Mouse (Mus musculus): ENCODE results near the gene Nono. TPM values are rescaled to one million over a fixed set of nuclear protein-coding genes. Genes with fewer than 3 reads are reported as not detected.

The Nono gene
- polyA plus RNA-seq, 1 experiment from 2014 or later = 419 TPM

Other genes with a start within 250 kb of the Nono start
- 56.4 and 56.9 TPM in 2 replicates for gene Snx12, start 206.8 kb upstream of the Nono start, polyA plus RNA-seq (2016; fragmentation: Nextera tagmentation; extraction: Ambion mirVana)
- 2.4 and 2.6 TPM in 2 replicates for gene Foxo4, start 174.8 kb upstream of the Nono start, polyA plus RNA-seq (2016; fragmentation: Nextera tagmentation; extraction: Ambion mirVana)
- gene Gm614, start 165.3 kb upstream of the Nono start, polyA plus RNA-seq (2016; fragmentation: Nextera tagmentation; extraction: Ambion mirVana) = not detected in 2 replicates
- gene Il2rg, start 161.1 kb upstream of the Nono start, polyA plus RNA-seq (2016; fragmentation: Nextera tagmentation; extraction: Ambion mirVana) = 12.5 and 13.2 TPM in 2 replicates
- not detected in 2 replicates for gene Gm20489, start 160.3 kb upstream of the Nono start, polyA plus RNA-seq (2016; fragmentation: Nextera tagmentation; extraction: Ambion mirVana)
- gene Med12, start 155.3 kb upstream of the Nono start, polyA plus RNA-seq (2016; fragmentation: Nextera tagmentation; extraction: Ambion mirVana) = 29.4 and 29.7 TPM in 2 replicates
- gene Nlgn3, start 130.2 kb upstream of the Nono start, polyA plus RNA-seq (2016; fragmentation: Nextera tagmentation; extraction: Ambion mirVana) = 2.2 and 2.4 TPM in 2 replicates
- 0.43 and 6.9 TPM in 2 replicates for gene Gjb1, start 52.9 kb upstream of the Nono start, polyA plus RNA-seq (2016; fragmentation: Nextera tagmentation; extraction: Ambion mirVana)
- gene Zmym3, start 8.5 kb upstream of the Nono start, polyA plus RNA-seq (2016; fragmentation: Nextera tagmentation; extraction: Ambion mirVana) = 30.3 and 31.5 TPM in 2 replicates
- gene Itgb1bp2, start 19.8 kb downstream of the Nono start, polyA plus RNA-seq (2016; fragmentation: Nextera tagmentation; extraction: Ambion mirVana) = 52.2 and 78.0 TPM in 2 replicates
- 11.1 and 12.8 TPM in 2 replicates for gene Taf1, start 103.4 kb downstream of the Nono start, polyA plus RNA-seq (2016; fragmentation: Nextera tagmentation; extraction: Ambion mirVana)
- gene Ogt, start 210.7 kb downstream of the Nono start, polyA plus RNA-seq (2016; fragmentation: Nextera tagmentation; extraction: Ambion mirVana) = 98.4 and 117 TPM in 2 replicates